ENCODE assay signal across 37 mouse cellular contexts in genomic region chr16:20345464-20345863, GRCm38 (mm10). TPM values are rescaled to one million over a fixed set of nuclear protein-coding genes. Genes with fewer than 3 reads are reported as not detected.
"Had no signal": no experiment of that assay in that cellular context is flagged by ENCODE, and none has a peak within 500 bp of the region (broad histone marks: within the 10 kb centered on the region; RNA-seq: fewer than 3 reads in every experiment).

No protein-coding gene starts in this region.

- DNase-seq: left cerebral cortex, postnatal 4 days; liver; liver, embryonic 13.5 days; liver, postnatal 0 days; lung, adult 18-20 months; lung, adult 2 months; lung, embryonic 14.5 days; lung, postnatal 10 days; lung, postnatal 14 days; lung, postnatal 36 days; lung, postnatal 4 days; midbrain, embryonic 14.5 days had no signal

- H3K4me3 ChIP-seq: limb, embryonic 10.5 days; limb, embryonic 12.5 days; limb, embryonic 13.5 days; limb, embryonic 15.5 days; liver, embryonic 12.5 days; liver, embryonic 13.5 days; liver, embryonic 15.5 days; lung, embryonic 15.5 days; megakaryocyte, embryonic 14.5 days; midbrain, embryonic 10.5 days; midbrain, embryonic 12.5 days; midbrain, embryonic 13.5 days; midbrain, embryonic 15.5 days; myocyte; neural tube, embryonic 12.5 days had no signal

- H3K27ac ChIP-seq: limb, embryonic 10.5 days; limb, embryonic 12.5 days; limb, embryonic 13.5 days; limb, embryonic 15.5 days; liver, embryonic 12.5 days; liver, embryonic 13.5 days; liver, embryonic 14.5 days; liver, embryonic 15.5 days; lung, embryonic 15.5 days; macrophage; midbrain, embryonic 10.5 days; midbrain, embryonic 12.5 days; midbrain, embryonic 13.5 days; midbrain, embryonic 15.5 days; neural tube, embryonic 12.5 days had no signal

- ATAC-seq: liver, embryonic 12.5 days; liver, postnatal 0 days; lung, postnatal 0 days; midbrain, embryonic 13.5 days; midbrain, embryonic 15.5 days; midbrain, embryonic 16.5 days had no signal

RNA-seq across cellular contexts. Expression of gene Cyp2ab1, which starts 20.3 kb away (rescaled TPM):
- total RNA-seq: left cerebral cortex, postnatal 10 days; left cerebral cortex, postnatal 14 days; left cerebral cortex, postnatal 25 days; left cerebral cortex, postnatal 36 days; left cerebral cortex, postnatal 4 days; liver, adult 2 months; megakaryocyte-erythroid progenitor cell, adult 5-6 weeks; midbrain, postnatal 0 days had no signal
